14 mouse cellular contexts compared by ENCODE assay signal in the genomic region with DNA sequence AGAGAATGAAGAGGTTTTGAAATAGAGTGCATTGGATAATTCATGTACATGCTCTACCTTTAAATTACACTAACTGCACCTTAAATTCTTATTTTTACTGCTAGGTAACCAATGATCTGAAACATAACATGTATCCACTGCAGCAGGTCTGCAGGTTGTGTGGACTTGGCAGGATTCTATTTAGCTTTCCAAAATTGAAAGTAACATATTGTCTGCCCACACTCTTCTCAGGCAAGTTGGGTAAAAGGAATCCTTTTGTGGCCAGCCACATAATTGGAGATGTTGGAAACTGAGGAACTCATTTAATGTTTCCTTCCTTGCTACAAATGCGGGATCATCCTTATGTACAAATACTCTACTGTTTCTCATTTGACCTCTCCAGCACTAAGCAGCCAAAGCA.
"Had no signal": no experiment of that assay in that cellular context is flagged by ENCODE, and none has a peak within 500 bp of the region (broad histone marks: within the 10 kb centered on the region; RNA-seq: fewer than 3 reads in every experiment).

No protein-coding gene starts in this region.

- H3K27me3 ChIP-seq: neural tube, embryonic 12.5 days; neural tube, embryonic 13.5 days; neural tube, embryonic 15.5 days; stomach, embryonic 15.5 days had no signal

- H3K36me3 ChIP-seq: neural tube, embryonic 12.5 days; neural tube, embryonic 13.5 days; neural tube, embryonic 15.5 days; stomach, embryonic 15.5 days had no signal

- H3K4me3 ChIP-seq: neural tube, embryonic 12.5 days; neural tube, embryonic 13.5 days; neural tube, embryonic 15.5 days; stomach, embryonic 15.5 days had no signal

- H3K4me1 ChIP-seq: neural tube, embryonic 12.5 days; neural tube, embryonic 13.5 days; neural tube, embryonic 15.5 days; stomach, embryonic 15.5 days had no signal

- H3K9me3 ChIP-seq: neural tube, embryonic 12.5 days; neural tube, embryonic 13.5 days; neural tube, embryonic 15.5 days; stomach, embryonic 15.5 days had no signal

- H3K4me2 ChIP-seq: neural tube, embryonic 12.5 days; neural tube, embryonic 13.5 days; neural tube, embryonic 15.5 days; stomach, embryonic 15.5 days had no signal

- DNase-seq: right cerebral cortex, postnatal 14 days; right cerebral cortex, postnatal 25 days; right cerebral cortex, postnatal 4 days; thymus, adult 18-20 months; thymus, adult 2 months; thymus, postnatal 14 days; thymus, postnatal 25 days; thymus, postnatal 36 days; thymus, postnatal 4 days had no signal

- H3K9ac ChIP-seq: neural tube, embryonic 12.5 days; neural tube, embryonic 13.5 days; neural tube, embryonic 15.5 days; stomach, embryonic 15.5 days had no signal

- H3K27ac ChIP-seq: neural tube, embryonic 12.5 days; neural tube, embryonic 13.5 days; neural tube, embryonic 15.5 days; stomach, embryonic 15.5 days; stomach, postnatal 0 days had no signal
